Mouse (Mus musculus): ENCODE data around the gene Cldn9.

The Cldn9 gene

GRCm38 (mm10) chr17:23651363-23651762 lies 32.5 kb downstream of the Cldn9 start:
- DNase-seq (ENCODE audit: low read depth, low spot score), result no peak

- no peak for DNase-seq (ENCODE audit: low read depth, low spot score)
Measured at GRCm38 (mm10) chr17:23645894-23646293, 37.9 kb downstream of the Cldn9 start.

GRCm38 (mm10) chr17:23644613-23645495 lies 39.0 kb downstream of the Cldn9 start, which contains the start of gene Mmp25:
TSS of gene Mmp25 (minus strand) at chr17:23645277.
- DNase-seq (ENCODE audit: low read depth, low spot score), result no peak

All from telencephalon, adult 2 months (tissue).